Mouse (Mus musculus) megakaryocyte, embryonic 14.5 days (primary cell): ENCODE results near the gene Kmt2b.

Experiments used
- FLI1 ChIP-seq: IDR thresholded peaks from 2 replicates; pipeline ENCODE4 v1.6.1; 2012; ENCODE audit warnings: low read length, inconsistent platforms, mixed read lengths
- GATA1 ChIP-seq: IDR thresholded peaks from 3 replicates; pipeline ENCODE4 v1.6.1; 2012; ENCODE audit warnings: mixed read lengths, low read length, inconsistent platforms, borderline replicate concordance

GRCm38 (mm10) chr7:30532931-30533330, 55.6 kb downstream of the Kmt2b start:
- no peak for TF ChIP-seq GATA1
- TF ChIP-seq FLI1, result no peak
